In genomic region chr2:179292566-179292965, GRCm38 (mm10) we compare ENCODE assay signal across 12 mouse cellular contexts.
DNase-seq lines count a peak whose midpoint lies in the region; ATAC-seq and TF ChIP-seq lines count a peak whose summit lies in the region.
"Had no signal": no experiment of that assay in that cellular context is flagged by ENCODE, and none has a peak within 500 bp of the region (broad histone marks: within the 10 kb centered on the region; RNA-seq: fewer than 3 reads in every experiment).

No protein-coding gene starts in this region.

- H3K4me2 ChIP-seq in liver, embryonic 11.5 days = no peak overlapping the region
- H3K4me2 ChIP-seq in midbrain, embryonic 11.5 days = no peak overlapping the region

- H3K9me3 ChIP-seq in liver, embryonic 11.5 days (ENCODE audit: control insufficient read depth, low read length) = no peaks in the 10 kb centered on the region
- H3K9me3 ChIP-seq in midbrain, embryonic 11.5 days (ENCODE audit: control insufficient read depth, low read length) = no peaks in the 10 kb centered on the region

- peak; percentile 66 for DNase-seq in adrenal gland, postnatal 10 days
- DNase-seq in adrenal gland, adult 8-10 months = no peak
- peak; percentile 99 for DNase-seq in liver, adult 2 months (ENCODE audit: extremely low read depth, low read depth, low spot score)
- DNase-seq in liver, embryonic 11.5 days (ENCODE audit: low spot score) = no peak
- no peak for DNase-seq in midbrain, embryonic 11.5 days (ENCODE audit: low spot score, missing footprints)
- peak; percentile 41 for DNase-seq in retina, embryonic 14.5 days (ENCODE audit: low spot score)
- DNase-seq in layer of hippocampus, postnatal 14 days (ENCODE audit: low spot score in 2 of 2) = no peak
- DNase-seq in frontal cortex, postnatal 14 days (ENCODE audit: low spot score in 2 of 2) = no peak
- DNase-seq: cerebellum, postnatal 25 days; heart, postnatal 14 days; kidney, postnatal 25 days had no signal

- no peak for ATAC-seq in liver, embryonic 11.5 days (replicated peaks; ENCODE audit: low FRiP score)
- ATAC-seq in midbrain, embryonic 11.5 days (ENCODE audit: low FRiP score) = peak; percentile 45

- 17% methylated on average over 4 of the region's 4 CpGs for WGBS in liver, adult 2 months
- WGBS in liver, embryonic 11.5 days = 61% methylated on average over 4 of the region's 4 CpGs
- WGBS in midbrain, embryonic 11.5 days = 43% methylated on average over 4 of the region's 4 CpGs

- TF ChIP-seq CTCF in liver, adult 2 months (IDR thresholded peaks at IDR 0.05; ENCODE audit: low read depth, low read length) = peak; percentile 45

- no peak overlapping the region for H3K9ac ChIP-seq in liver, adult 2 months (ENCODE audit: low read depth, low read length)
- no peak overlapping the region for H3K9ac ChIP-seq in liver, embryonic 11.5 days (ENCODE audit: low read depth, low read length)
- no peak overlapping the region for H3K9ac ChIP-seq in midbrain, embryonic 11.5 days (ENCODE audit: low read length)

- no peaks in the 10 kb centered on the region for H3K79me2 ChIP-seq in liver, adult 2 months (ENCODE audit: control insufficient read depth, insufficient read depth, low read length)

- no peak overlapping the region for H3K27ac ChIP-seq in liver, adult 2 months (replicated peaks; ENCODE audit: insufficient read depth, low read depth, low read length)
- no peak overlapping the region for H3K27ac ChIP-seq in liver, embryonic 11.5 days (ENCODE audit: low read depth, low read length)
- no peak overlapping the region; the same call in 1 of the 2 replicates for H3K27ac ChIP-seq in midbrain, embryonic 11.5 days (ENCODE audit: low read depth, low read length)
- H3K27ac ChIP-seq: left cerebral cortex, adult 2 months had no signal

- no peak for TF ChIP-seq POLR2A in liver, adult 2 months (IDR thresholded peaks at IDR 0.05; ENCODE audit: extremely low read depth, insufficient read depth, low read length)

- H3K27me3 ChIP-seq in liver, adult 2 months (ENCODE audit: control insufficient read depth, insufficient read depth, low read length) = no peaks in the 10 kb centered on the region
- no peaks in the 10 kb centered on the region for H3K27me3 ChIP-seq in liver, embryonic 11.5 days (replicated peaks; ENCODE audit: control insufficient read depth, insufficient read depth, low read length)
- no peaks in the 10 kb centered on the region for H3K27me3 ChIP-seq in midbrain, embryonic 11.5 days (ENCODE audit: control insufficient read depth, insufficient read depth, low read length)

- H3K4me1 ChIP-seq in liver, adult 2 months (ENCODE audit: control insufficient read depth, insufficient read depth, low read length) = peaks cover 16% of the 10 kb centered on the region
- H3K4me1 ChIP-seq in liver, embryonic 11.5 days (replicated peaks; ENCODE audit: control insufficient read depth, insufficient read depth, low read length) = no peaks in the 10 kb centered on the region
- H3K4me1 ChIP-seq in midbrain, embryonic 11.5 days (ENCODE audit: control insufficient read depth, insufficient read depth, low read length) = peaks cover 27% of the 10 kb centered on the region

- no peaks in the 10 kb centered on the region for H3K36me3 ChIP-seq in liver, adult 2 months (ENCODE audit: control insufficient read depth, insufficient read depth, low read length)
- no peaks in the 10 kb centered on the region; the same call in 1 of the 2 replicates for H3K36me3 ChIP-seq in liver, embryonic 11.5 days (ENCODE audit: control insufficient read depth, insufficient read depth, low read length)
- H3K36me3 ChIP-seq in midbrain, embryonic 11.5 days (ENCODE audit: control insufficient read depth, insufficient read depth, low read length) = no peaks in the 10 kb centered on the region

- no peak overlapping the region for H3K4me3 ChIP-seq in liver, adult 2 months (ENCODE audit: insufficient read depth, low read depth, low read length)
- no peak overlapping the region for H3K4me3 ChIP-seq in liver, embryonic 11.5 days (ENCODE audit: low read depth, low read length)
- H3K4me3 ChIP-seq in midbrain, embryonic 11.5 days (ENCODE audit: low read depth, low read length) = no peak overlapping the region
- H3K4me3 ChIP-seq: left cerebral cortex, adult 2 months had no signal

Comparison
In these comparisons a context has a peak if more than half of its experiments do, and no peak if none do; other contexts are left out.
1. DNase-seq: peak in adrenal gland, postnatal 10 days (single experiment), liver, adult 2 months (single experiment) and retina, embryonic 14.5 days (single experiment); none in adrenal gland, adult 8-10 months (single experiment), liver, embryonic 11.5 days (single experiment), midbrain, embryonic 11.5 days (single experiment), layer of hippocampus, postnatal 14 days (0 of 2) and frontal cortex, postnatal 14 days (0 of 2).